Mouse (Mus musculus) mouse trophoblast stem cell (cell line): ENCODE data around the gene Fam83c.

ENCODE experiments used
- in situ Hi-C, 2 experiments: fragments of 300-500 bp; cut with MseI, MboI; formaldehyde crosslinking; loops; 2 replicates in 1 of 2; 3 replicates in 1 of 2; pipeline ENCODE4 v1.15.1; 2025

Fam83c gene

GRCm38 (mm10) chr2:155794674-155795445 is 39.8 kb downstream of the Fam83c start:
- in situ Hi-C loops, result no loop called here

DNA sequence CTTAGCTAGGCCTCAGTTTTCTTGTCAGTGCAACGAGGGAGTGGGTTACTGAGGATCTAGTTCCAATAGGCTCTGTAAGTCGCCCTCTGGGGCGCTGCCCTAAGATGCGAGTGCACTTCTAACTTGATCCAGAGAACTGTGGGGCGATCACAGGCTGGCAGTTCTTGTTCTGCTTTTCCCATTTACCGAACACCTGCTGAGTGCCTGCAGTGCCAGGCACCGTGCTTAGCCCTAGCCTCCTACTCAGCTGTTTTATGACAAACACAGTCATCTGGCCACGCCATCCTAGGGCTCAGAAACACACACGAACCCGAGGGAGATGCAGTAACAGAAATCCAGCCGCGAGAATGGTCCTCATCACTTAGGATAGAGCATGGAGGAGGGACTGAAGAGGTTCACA is 41.8 kb downstream of the Fam83c start:
- in situ Hi-C loops, result no loop called here

GRCm38 (mm10) chr2:155787949-155788931 is 46.4 kb downstream of the Fam83c start:
- in situ Hi-C loops, result no loop called here

GRCm38 (mm10) chr2:155786905-155787304 is 47.7 kb downstream of the Fam83c start:
- in situ Hi-C loops, result no loop called here

DNA sequence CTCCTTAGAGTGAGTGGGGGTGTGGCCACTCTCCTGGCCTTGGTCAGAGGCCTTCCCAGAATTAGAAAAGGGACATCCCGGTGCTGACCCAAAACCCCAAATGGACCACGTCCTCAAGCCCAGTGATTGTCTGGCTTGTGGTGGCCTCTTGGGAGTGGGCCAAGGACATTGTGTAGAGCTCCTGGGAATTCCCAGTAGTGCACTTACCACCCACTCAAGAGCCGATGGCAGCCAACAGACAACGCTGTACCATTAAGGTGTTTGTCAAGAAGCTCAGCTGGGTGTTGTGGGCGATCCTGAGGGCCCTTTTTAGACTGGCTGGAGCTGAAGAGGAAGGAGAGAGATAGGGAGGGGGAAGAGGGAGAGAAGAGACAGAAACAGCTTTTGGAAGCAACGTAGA is 50.1 kb downstream of the Fam83c start:
- in situ Hi-C loops, result no loop called here

DNA sequence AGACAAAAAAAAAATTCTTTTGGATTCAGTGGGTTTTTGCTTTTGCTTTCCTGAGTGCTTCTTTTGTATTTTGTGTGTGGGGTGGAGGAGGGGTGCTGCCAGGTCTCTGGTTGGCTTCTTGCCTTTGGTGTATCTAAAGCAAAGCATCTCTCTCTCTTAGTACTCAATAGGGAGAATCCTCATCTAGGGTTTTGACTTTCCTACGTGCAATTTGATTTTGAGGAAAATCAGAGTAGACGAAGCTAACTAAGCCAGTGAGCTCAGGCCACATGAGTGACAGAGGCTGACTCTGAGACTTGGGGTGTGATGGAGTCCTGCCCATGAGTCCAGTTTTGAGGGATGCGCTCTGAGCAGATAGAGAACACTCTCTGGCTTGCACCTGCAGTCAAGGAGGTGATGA is 55.1 kb downstream of the Fam83c start:
- in situ Hi-C loops, result no loop called here

DNA sequence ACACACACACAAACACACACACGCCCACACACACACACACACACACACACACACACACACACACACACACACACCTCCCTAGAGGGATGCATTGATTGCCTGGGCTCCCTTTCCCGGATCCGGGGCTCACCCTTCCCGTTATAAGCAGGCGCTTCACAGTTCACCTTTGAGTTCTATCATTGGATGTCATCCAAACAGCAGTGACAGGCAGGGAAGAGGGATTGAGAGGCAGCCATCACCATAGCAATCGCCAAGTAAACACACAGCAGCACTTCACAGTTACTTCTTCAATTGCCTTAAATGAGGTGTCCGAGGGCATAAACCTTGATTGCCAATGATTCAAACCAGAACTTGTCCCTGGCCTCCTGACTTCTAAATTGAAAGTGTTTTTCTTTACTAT is 55.6 kb downstream of the Fam83c start:
- in situ Hi-C loops, result no loop called here

DNA sequence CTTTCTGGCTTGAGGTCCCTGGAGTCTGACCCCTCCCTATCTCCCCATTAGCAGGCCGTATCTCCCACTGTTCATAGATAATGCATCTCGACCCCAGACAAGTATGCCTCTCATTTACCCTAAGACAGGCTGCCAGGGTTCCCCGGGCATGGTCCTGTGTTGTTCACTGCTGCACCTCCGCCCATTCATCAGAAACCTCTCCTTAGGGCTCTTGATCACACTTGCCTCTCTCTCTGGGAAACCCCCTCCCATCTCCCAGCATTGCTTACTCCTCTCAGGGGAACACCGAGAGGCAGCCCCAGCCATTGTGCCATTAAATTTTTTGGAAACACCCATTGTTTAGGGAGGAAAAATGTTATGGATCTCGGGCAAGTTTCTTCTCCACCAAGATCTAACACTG is 56.6 kb downstream of the Fam83c start:
- in situ Hi-C loops, result no loop called here

GRCm38 (mm10) chr2:155777688-155777985 is 57.0 kb downstream of the Fam83c start:
- in situ Hi-C loops, result no loop called here
